Mouse (Mus musculus): ENCODE measurements at regions not wholly inside any gene's neighbourhood (a gene's known extent, or its start where the extent isn't known, plus 50 kb on each side); places are given as distances from the start of the nearest gene placed in this dataset.

DNA sequence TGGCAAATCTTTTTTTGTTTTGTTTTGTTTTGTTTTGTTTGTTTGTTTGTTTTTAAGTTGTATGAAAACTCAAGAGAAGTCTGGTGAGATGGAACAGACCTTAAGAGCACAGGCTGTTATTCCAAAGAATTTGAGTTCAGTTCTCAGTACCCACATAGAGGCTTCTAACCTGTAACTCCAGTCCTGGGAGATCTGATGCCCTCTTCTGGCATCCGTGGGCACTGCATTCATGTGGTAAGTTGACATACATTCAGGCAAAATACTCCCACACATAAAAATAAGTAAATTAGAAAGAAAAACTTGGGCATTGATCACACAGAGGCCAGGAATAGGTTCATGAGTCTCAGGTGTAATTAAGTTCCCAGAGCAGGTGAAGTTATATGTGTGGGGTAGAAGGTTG lies 977.5 kb upstream of the Gm7489 start:
- TF ChIP-seq CTCF (IDR thresholded peaks at IDR 0.05; ENCODE audit: low read depth, low read length) (no peak), POLR2A (IDR thresholded peaks at IDR 0.05; ENCODE audit: insufficient read depth, low read length) (no peak)

Data from ES-Bruce4 (cell line).